Mouse (Mus musculus) embryonic facial prominence, embryonic 13.5 days (tissue): ENCODE results near the gene Hdgf. TPM values are rescaled to one million over a fixed set of nuclear protein-coding genes. Genes with fewer than 3 reads are reported as not detected.

ENCODE experiments used
- ATAC-seq: fragments of 200-750 bp; cut with Nextera tagmentation; 2 replicates; pipeline ENCODE4 v1.8.0; 2017; ENCODE audit warnings: low read depth; ENCODE audit not compliant: insufficient number of reproducible peaks, insufficient read depth, low FRiP score, low TSS enrichment
- H3K27ac ChIP-seq: fragments of 300-500 bp; sonication (generic); 2 replicates; pipeline ENCODE4 v1.5.1; 2015; ENCODE audit warnings: moderate library complexity, mild to moderate bottlenecking, inconsistent platforms
- H3K27me3 ChIP-seq: fragments of 300-500 bp; sonication (generic); 2 replicates; pipeline ENCODE4 v1.6.1; 2015; ENCODE audit warnings: mild to moderate bottlenecking, inconsistent platforms
- H3K36me3 ChIP-seq: fragments of 300-500 bp; sonication (generic); 2 replicates; pipeline ENCODE4 v1.6.1; 2015; ENCODE audit warnings: mild to moderate bottlenecking, inconsistent platforms
- H3K4me1 ChIP-seq: fragments of 300-500 bp; sonication (generic); 2 replicates; pipeline ENCODE4 v1.6.1; 2015; ENCODE audit warnings: inconsistent platforms
- H3K4me2 ChIP-seq: fragments of 300-500 bp; sonication (generic); 2 replicates; pipeline ENCODE4 v1.6.1; 2015; ENCODE audit warnings: moderate library complexity, mild to moderate bottlenecking, inconsistent platforms
- H3K4me3 ChIP-seq: fragments of 300-500 bp; sonication (generic); 2 replicates; pipeline ENCODE4 v1.5.1; 2015; ENCODE audit warnings: mild to moderate bottlenecking, inconsistent platforms
- H3K9ac ChIP-seq: fragments of 300-500 bp; sonication (generic); 2 replicates; pipeline ENCODE4 v1.6.1; 2015; ENCODE audit warnings: mild to moderate bottlenecking, inconsistent platforms
- H3K9me3 ChIP-seq: fragments of 300-500 bp; sonication (generic); 2 replicates; pipeline ENCODE4 v1.6.1; 2016; ENCODE audit warnings: inconsistent platforms
- WGBS: fragments of 180-500 bp; shearing (Covaris S2); methylation state at CpG from one replicate; pipeline ENCODE4 v1.1.7; 2015; ENCODE audit warnings: mixed read lengths; 5-methylcytosine and 5-hydroxymethylcytosine counted together
- polyA plus RNA-seq: library from polyadenylated mRNA; unstranded; fragments of >200 nt; fragmentation: Nextera tagmentation; extraction: Ambion mirVana; gene quantifications from 2 replicates; pipeline ENCODE4 v1.2.1, GENCODE M21; 2015

The Hdgf gene
- polyA plus RNA-seq, 1 experiment from 2014 or later: 180 TPM

GRCm38 (mm10) chr3:87930078-87930795, 24.1 kb downstream of the Hdgf start, which contains the start of the genes Isg20l2 and Rrnad1:
Isg20l2 (plus strand) TSS chr3:87930314.
Rrnad1 (minus strand) TSS chr3:87930717.
- ATAC-seq: peak; percentile 95
- Histone ChIP-seq H3K4me3 (peak within 1 kb of the TSS; percentile 95), H3K36me3 (peaks cover 57% of the 10 kb centered on the region), H3K9me3 (no peaks in the 10 kb centered on the region), H3K9ac (peak within 1 kb of the TSS; percentile 91), H3K27me3 (no peaks in the 10 kb centered on the region), H3K4me1 (peaks cover 32% of the 10 kb centered on the region), H3K4me2 (peak within 1 kb of the TSS; percentile 84), H3K27ac (peak within 1 kb of the TSS; percentile 90)
- under 1% methylated on average over 64 of the region's 78 CpGs for WGBS

DNA sequence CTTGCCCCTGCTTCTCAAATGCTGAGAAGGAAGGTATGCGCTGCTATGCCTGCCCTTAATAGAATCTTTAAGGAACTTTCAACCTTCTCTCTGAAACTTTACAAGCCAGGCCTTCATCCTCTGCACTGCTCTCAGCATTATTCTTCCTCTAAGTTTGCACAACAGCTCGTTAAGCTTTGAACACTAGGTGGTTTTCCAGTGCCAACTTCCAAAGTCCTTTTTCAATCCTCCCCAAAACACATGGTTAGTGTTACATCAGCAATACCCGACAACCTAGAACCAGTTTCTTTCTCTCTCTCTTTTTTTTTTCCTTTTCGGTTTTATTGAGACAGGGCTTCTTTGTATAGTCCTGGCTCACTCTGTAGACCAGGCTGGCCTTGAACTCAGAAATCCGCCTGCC, 27.9 kb downstream of the Hdgf start:
- no peaks in the 10 kb centered on the region for H3K9me3 ChIP-seq
- no peak overlapping the region for H3K4me2 ChIP-seq
- peaks cover 66% of the 10 kb centered on the region for H3K36me3 ChIP-seq
- no peak overlapping the region for H3K4me3 ChIP-seq
- 82% methylated on average over 5 of the region's 5 CpGs for WGBS
- peaks cover 36% of the 10 kb centered on the region for H3K4me1 ChIP-seq
- no peak for ATAC-seq
- no peaks in the 10 kb centered on the region for H3K27me3 ChIP-seq
- H3K27ac ChIP-seq: no peak overlapping the region
- no peak overlapping the region for H3K9ac ChIP-seq

- Histone ChIP-seq H3K36me3 (peaks cover 71% of the 10 kb centered on the region), H3K9me3 (no peaks in the 10 kb centered on the region), H3K27ac (no peak overlapping the region), H3K4me1 (peaks cover 32% of the 10 kb centered on the region), H3K27me3 (no peaks in the 10 kb centered on the region), H3K4me2 (no peak overlapping the region), H3K4me3 (no peak overlapping the region), H3K9ac (0 out of 2 replicates have a peak overlapping the region, but pooled peaks have one; percentile 22)
- no peak for ATAC-seq
- WGBS: 65% methylated on average over 4 of the region's 4 CpGs
These were observed 28.4 kb downstream of the Hdgf start for GRCm38 (mm10) chr3:87934501-87934900.

GRCm38 (mm10) chr3:87935201-87935600, 29.1 kb downstream of the Hdgf start:
- Histone ChIP-seq H3K27me3 (no peaks in the 10 kb centered on the region), H3K9ac (no peak overlapping the region), H3K4me1 (peaks cover 32% of the 10 kb centered on the region), H3K4me3 (no peak overlapping the region), H3K36me3 (peaks cover 78% of the 10 kb centered on the region), H3K27ac (no peak overlapping the region), H3K9me3 (no peaks in the 10 kb centered on the region), H3K4me2 (no peak overlapping the region)
- ATAC-seq: no peak
- WGBS: 87% methylated on average over 4 of the region's 4 CpGs

DNA sequence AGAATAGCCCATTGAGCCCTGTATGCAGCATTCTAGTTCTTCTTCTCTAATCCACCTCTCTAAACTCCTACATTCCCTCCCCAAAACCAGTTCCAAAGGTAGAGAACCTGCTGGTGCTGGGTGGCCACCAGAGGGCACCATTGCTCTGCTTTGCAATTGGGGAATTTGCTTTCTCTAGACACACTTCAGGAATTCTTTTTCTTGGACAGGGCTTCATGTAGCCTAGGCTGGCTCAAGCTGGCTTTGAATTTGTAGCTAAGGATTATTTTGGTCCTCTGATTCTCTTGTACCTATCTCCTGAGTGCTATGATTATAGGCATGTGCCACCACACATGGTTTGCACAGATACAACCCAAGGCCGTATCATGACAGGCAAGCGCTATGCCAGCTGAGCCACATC, 29.7 kb downstream of the Hdgf start:
- H3K36me3 ChIP-seq: peaks cover 83% of the 10 kb centered on the region
- 95% methylated on average over 2 of the region's 2 CpGs for WGBS
- H3K4me1 ChIP-seq: peaks cover 32% of the 10 kb centered on the region
- H3K27ac ChIP-seq: no peak overlapping the region
- H3K4me2 ChIP-seq: 0 out of 2 replicates have a peak overlapping the region, but pooled peaks have one; percentile 5
- ATAC-seq: no peak
- H3K4me3 ChIP-seq: no peak overlapping the region
- no peak overlapping the region for H3K9ac ChIP-seq
- H3K9me3 ChIP-seq: no peaks in the 10 kb centered on the region
- H3K27me3 ChIP-seq: no peaks in the 10 kb centered on the region

GRCm38 (mm10) chr3:87940611-87941010, 34.5 kb downstream of the Hdgf start:
- 75% methylated on average over 5 of the region's 5 CpGs for WGBS
- no peak overlapping the region for H3K27ac ChIP-seq
- ATAC-seq: no peak

DNA sequence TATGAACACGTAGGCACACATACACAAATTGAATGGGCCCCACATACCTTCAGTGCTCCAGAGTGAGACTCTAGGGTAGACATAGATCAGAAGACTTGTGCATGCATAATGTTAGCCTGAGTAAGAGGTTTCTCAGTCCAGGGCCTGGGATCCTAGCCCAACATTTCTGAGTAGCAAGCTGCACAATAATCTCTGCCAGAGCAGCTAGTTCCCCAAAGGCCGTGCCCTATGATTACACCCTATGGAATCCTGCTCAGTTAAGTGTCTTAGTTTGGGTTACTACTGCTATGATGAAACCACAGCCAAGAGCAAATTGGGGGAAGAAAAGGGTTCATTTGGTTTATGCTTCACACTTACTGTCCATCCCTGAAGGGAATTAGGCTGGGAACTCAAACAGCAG, 36.4 kb downstream of the Hdgf start:
- peaks cover 33% of the 10 kb centered on the region for H3K4me1 ChIP-seq
- no peak overlapping the region for H3K4me3 ChIP-seq
- no peaks in the 10 kb centered on the region for H3K9me3 ChIP-seq
- no peaks in the 10 kb centered on the region for H3K27me3 ChIP-seq
- WGBS: 90% methylated on average over 2 of the region's 2 CpGs
- H3K27ac ChIP-seq: 0 out of 2 replicates have a peak overlapping the region, but pooled peaks have one; percentile 8
- H3K36me3 ChIP-seq: peaks cover 51% of the 10 kb centered on the region
- no peak overlapping the region for H3K9ac ChIP-seq
- ATAC-seq: no peak
- H3K4me2 ChIP-seq: no peak overlapping the region

More at GRCm38 (mm10) chr3:87940611-87941010, 34.5 kb downstream of the Hdgf start:
- Histone ChIP-seq H3K9ac (no peak overlapping the region), H3K4me2 (no peak overlapping the region), H3K27me3 (no peaks in the 10 kb centered on the region), H3K4me1 (peaks cover 21% of the 10 kb centered on the region), H3K4me3 (no peak overlapping the region), H3K9me3 (no peaks in the 10 kb centered on the region), H3K36me3 (peaks cover 68% of the 10 kb centered on the region)

GRCm38 (mm10) chr3:87943586-87943985, 37.5 kb downstream of the Hdgf start:
- no peak overlapping the region for H3K9ac ChIP-seq
- H3K27me3 ChIP-seq: no peaks in the 10 kb centered on the region
- 78% methylated on average over 7 of the region's 7 CpGs for WGBS
- no peak for ATAC-seq
- no peak overlapping the region for H3K27ac ChIP-seq
- peaks cover 44% of the 10 kb centered on the region for H3K4me1 ChIP-seq
- peaks cover 40% of the 10 kb centered on the region for H3K36me3 ChIP-seq
- no peak overlapping the region for H3K4me2 ChIP-seq
- no peaks in the 10 kb centered on the region for H3K9me3 ChIP-seq
- no peak overlapping the region for H3K4me3 ChIP-seq

DNA sequence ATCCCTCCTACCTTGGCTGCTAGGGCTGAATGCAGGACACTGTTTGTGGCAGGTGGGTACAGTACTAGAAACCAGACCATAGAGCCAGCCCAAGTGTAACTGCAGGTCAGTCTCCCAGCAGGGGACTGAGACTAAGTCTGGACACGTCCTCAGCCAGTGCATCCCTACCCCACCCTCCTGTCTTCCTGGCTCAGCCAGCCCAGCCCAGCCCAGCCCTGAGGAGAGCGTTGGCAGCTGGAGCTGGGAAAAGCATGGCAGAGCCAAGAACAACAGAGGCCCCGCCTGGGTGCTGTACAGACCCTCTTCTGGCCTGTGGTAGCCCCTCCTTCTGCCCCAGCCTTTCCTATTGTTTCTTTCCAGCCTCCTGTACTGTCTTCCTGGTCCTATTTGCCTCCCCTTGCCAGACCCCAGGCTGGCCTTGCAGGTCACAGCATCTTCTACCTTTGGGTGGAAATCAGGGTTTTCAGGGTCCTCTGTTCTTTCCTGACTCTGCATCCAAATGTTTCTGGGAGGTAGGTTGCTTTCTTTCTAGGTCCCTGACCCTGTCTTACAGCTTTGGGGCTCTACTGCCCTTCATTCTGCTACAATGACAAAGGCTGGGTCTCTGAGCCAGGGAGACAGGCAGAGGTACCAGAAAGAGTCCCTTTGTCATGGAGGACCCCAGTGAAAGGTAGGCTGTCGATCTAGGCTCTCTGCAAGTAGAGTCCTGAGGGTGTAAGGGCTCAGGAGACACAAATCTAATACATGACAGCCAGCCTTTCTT, 38.9 kb downstream of the Hdgf start:
- Histone ChIP-seq H3K4me2 (peak overlapping the region; percentile 16; the same call in 1 of the 2 replicates), H3K9ac (peak overlapping the region; percentile 40), H3K36me3 (peaks cover 26% of the 10 kb centered on the region), H3K27ac (peak overlapping the region; percentile 97), H3K9me3 (no peaks in the 10 kb centered on the region), H3K27me3 (no peaks in the 10 kb centered on the region), H3K4me1 (peaks cover 57% of the 10 kb centered on the region), H3K4me3 (no peak overlapping the region)
- 18% methylated on average over 4 of the region's 4 CpGs for WGBS
- ATAC-seq: no peak

DNA sequence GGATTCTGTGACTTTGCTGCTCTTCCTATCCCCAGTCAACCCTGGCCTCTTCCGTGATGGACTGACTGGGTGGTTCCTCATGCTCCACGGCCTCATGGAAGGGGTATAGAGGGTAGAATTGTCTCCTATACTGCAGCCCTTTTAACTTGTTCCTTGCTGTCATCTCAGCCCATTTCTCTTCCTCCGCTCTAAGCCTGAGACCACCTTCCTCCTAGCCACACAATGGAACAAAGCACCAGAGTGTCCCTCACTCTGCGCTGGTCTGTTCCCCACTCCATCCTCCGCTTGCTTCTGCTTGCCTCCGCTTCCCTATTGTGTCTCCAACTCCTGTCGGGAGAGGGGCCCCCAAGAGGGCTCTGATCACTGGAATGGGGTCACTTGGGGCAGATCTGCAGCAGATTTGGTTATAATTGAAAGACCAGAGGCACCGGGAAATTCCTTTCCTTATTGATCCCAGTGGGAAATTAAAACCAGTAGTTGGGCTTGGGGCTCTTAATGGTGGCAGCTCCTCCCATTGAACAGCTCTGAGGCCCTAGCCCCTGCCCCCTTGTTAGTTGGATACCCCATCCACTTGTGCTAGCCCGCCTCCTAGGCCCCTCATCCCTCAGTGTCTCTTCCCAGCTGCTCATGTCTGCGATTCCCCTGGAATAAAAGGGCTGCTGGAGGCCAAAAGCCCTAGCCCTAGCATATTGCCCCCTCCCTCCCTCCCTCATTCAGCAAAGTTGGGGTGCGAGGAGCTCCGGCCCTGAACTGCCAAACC, 39.8 kb downstream of the Hdgf start:
- Histone ChIP-seq H3K4me1 (peaks cover 67% of the 10 kb centered on the region), H3K9me3 (no peaks in the 10 kb centered on the region), H3K4me2 (peak overlapping the region; percentile 73), H3K4me3 (no peak overlapping the region), H3K9ac (0 out of 2 replicates have a peak overlapping the region, but pooled peaks have one; percentile 44), H3K27ac (peak overlapping the region; percentile 97), H3K36me3 (peaks cover 17% of the 10 kb centered on the region), H3K27me3 (no peaks in the 10 kb centered on the region)
- ATAC-seq: no peak
- 14% methylated on average over 12 of the region's 12 CpGs for WGBS

DNA sequence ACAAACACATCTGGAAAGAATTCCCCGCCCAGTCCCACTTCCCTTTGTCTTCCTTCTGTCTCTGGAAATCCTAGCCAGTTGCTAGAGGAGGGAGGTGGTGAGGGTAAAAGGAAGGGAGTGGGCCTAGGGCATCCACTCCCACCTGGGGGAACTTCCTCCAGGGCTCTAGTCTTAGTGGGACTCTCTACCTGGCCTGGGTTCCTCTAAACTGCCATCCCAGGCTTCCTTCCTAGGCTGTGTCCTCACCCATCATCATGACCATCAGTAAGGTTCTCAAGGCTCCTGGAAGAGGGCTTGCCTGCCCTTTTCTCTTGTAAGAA, 40.4 kb downstream of the Hdgf start:
- Histone ChIP-seq H3K9ac (0 out of 2 replicates have a peak overlapping the region, but pooled peaks have one; percentile 44), H3K27ac (peak overlapping the region; percentile 97), H3K27me3 (no peaks in the 10 kb centered on the region), H3K36me3 (peaks cover 12% of the 10 kb centered on the region), H3K4me2 (peak overlapping the region; percentile 73), H3K4me1 (peaks cover 72% of the 10 kb centered on the region), H3K9me3 (no peaks in the 10 kb centered on the region), H3K4me3 (peak overlapping the region; percentile 58; the same call in 1 of the 2 replicates)
- no peak for ATAC-seq
- WGBS: 0% methylated on average over 1 of the region's 1 CpGs
